Mouse (Mus musculus) heart, embryonic 12.5 days (tissue): ENCODE measurements around the gene Gm960. TPM values are rescaled to one million over a fixed set of nuclear protein-coding genes. Genes with fewer than 3 reads are reported as not detected.
A peak's percentile ranks its signal among the peaks of the same experiment; 100 is the strongest.

Source experiments
- ATAC-seq: fragments of 200-750 bp; cut with Nextera tagmentation; 2 replicates; pipeline ENCODE4 v1.8.0; 2017; ENCODE audit warnings: moderate TSS enrichment, moderate library complexity; ENCODE audit not compliant: insufficient number of reproducible peaks, low FRiP score
- H3K27ac ChIP-seq: fragments of 300-500 bp; sonication (generic); 2 replicates; pipeline ENCODE4 v1.5.1; 2016; ENCODE audit warnings: mild to moderate bottlenecking, moderate library complexity; ENCODE audit not compliant: poor library complexity, severe bottlenecking
- H3K27me3 ChIP-seq: fragments of 300-500 bp; sonication (generic); replicated peaks from 2 replicates; pipeline ENCODE4 v1.6.1; 2016; ENCODE audit warnings: mild to moderate bottlenecking, moderate library complexity
- H3K36me3 ChIP-seq: fragments of 300-500 bp; sonication (generic); 2 replicates; pipeline ENCODE4 v1.6.1; 2016; ENCODE audit warnings: mild to moderate bottlenecking, moderate library complexity
- H3K4me1 ChIP-seq: fragments of 300-500 bp; sonication (generic); replicated peaks from 2 replicates; pipeline ENCODE4 v1.6.1; 2016; ENCODE audit warnings: mild to moderate bottlenecking
- H3K4me2 ChIP-seq: fragments of 300-500 bp; sonication (generic); 2 replicates; pipeline ENCODE4 v1.6.1; 2016; ENCODE audit warnings: mild to moderate bottlenecking, moderate library complexity
- H3K4me3 ChIP-seq: fragments of 300-500 bp; sonication (generic); 2 replicates; pipeline ENCODE4 v1.5.1; 2016; ENCODE audit warnings: mild to moderate bottlenecking
- H3K9ac ChIP-seq: fragments of 300-500 bp; sonication (generic); 2 replicates; pipeline ENCODE4 v1.6.1; 2016; ENCODE audit warnings: mild to moderate bottlenecking, moderate library complexity
- H3K9me3 ChIP-seq: fragments of 300-500 bp; sonication (generic); replicated peaks from 2 replicates; pipeline ENCODE4 v1.6.1; 2016; ENCODE audit warnings: mild to moderate bottlenecking, moderate library complexity
- WGBS: fragments of 180-500 bp; shearing (Covaris S2); methylation state at CpG from one replicate; pipeline ENCODE4 v1.1.7; 2016; 5-methylcytosine and 5-hydroxymethylcytosine counted together
- polyA plus RNA-seq: library from polyadenylated mRNA; unstranded; fragments of >200 nt; fragmentation: Nextera tagmentation; extraction: Ambion mirVana; gene quantifications from 2 replicates; pipeline ENCODE4 v1.2.1, GENCODE M21; 2016

Gm960 gene
- polyA plus RNA-seq, 1 experiment from 2014 or later = 1.2 TPM

GRCm38 (mm10) chr19:4624406-4625178 is 73.9 kb downstream of the Gm960 start:
- WGBS = 30% methylated on average over 4 of the region's 4 CpGs
- Histone ChIP-seq H3K9ac (peak overlapping the region; percentile 96), H3K9me3 (no peaks in the 10 kb centered on the region), H3K4me2 (peak overlapping the region; percentile 81), H3K36me3 (peaks cover 40% of the 10 kb centered on the region), H3K4me3 (peak overlapping the region; percentile 86), H3K4me1 (peaks cover 22% of the 10 kb centered on the region), H3K27ac (peak overlapping the region; percentile 68; the same call in 1 of the 2 replicates), H3K27me3 (no peaks in the 10 kb centered on the region)
- no peak for ATAC-seq

GRCm38 (mm10) chr19:4624006-4624405 is 74.5 kb downstream of the Gm960 start:
- peaks cover 22% of the 10 kb centered on the region for H3K4me1 ChIP-seq
- no peak overlapping the region for H3K27ac ChIP-seq
- H3K9me3 ChIP-seq = no peaks in the 10 kb centered on the region
- H3K4me2 ChIP-seq = peak overlapping the region; percentile 81; the same call in 1 of the 2 replicates
- no peaks in the 10 kb centered on the region for H3K27me3 ChIP-seq
- no peak overlapping the region for H3K4me3 ChIP-seq
- H3K9ac ChIP-seq = no peak overlapping the region
- H3K36me3 ChIP-seq = peaks cover 40% of the 10 kb centered on the region
- ATAC-seq = no peak
- WGBS = 92% methylated on average over 12 of the region's 12 CpGs

GRCm38 (mm10) chr19:4623419-4623818 is 75.0 kb downstream of the Gm960 start:
- Histone ChIP-seq H3K9me3 (no peaks in the 10 kb centered on the region), H3K27me3 (no peaks in the 10 kb centered on the region), H3K4me1 (peaks cover 20% of the 10 kb centered on the region), H3K9ac (no peak overlapping the region), H3K36me3 (peaks cover 40% of the 10 kb centered on the region), H3K27ac (no peak overlapping the region), H3K4me3 (no peak overlapping the region), H3K4me2 (no peak overlapping the region)
- no peak for ATAC-seq
- WGBS = 93% methylated on average over 9 of the region's 9 CpGs

GRCm38 (mm10) chr19:4622780-4623179 is 75.7 kb downstream of the Gm960 start:
- no peak overlapping the region for H3K4me3 ChIP-seq
- H3K27me3 ChIP-seq = no peaks in the 10 kb centered on the region
- WGBS = 78% methylated on average over 5 of the region's 5 CpGs

GRCm38 (mm10) chr19:4620721-4621120 is 77.7 kb downstream of the Gm960 start:
- Histone ChIP-seq H3K9ac (no peak overlapping the region), H3K36me3 (peaks cover 40% of the 10 kb centered on the region), H3K9me3 (no peaks in the 10 kb centered on the region), H3K27me3 (no peaks in the 10 kb centered on the region; the same call in 1 of the 2 replicates), H3K4me3 (no peak overlapping the region), H3K4me2 (no peak overlapping the region), H3K4me1 (peaks cover 17% of the 10 kb centered on the region), H3K27ac (no peak overlapping the region)
- ATAC-seq = no peak
- whole genome bisulfite sequencing = 80% methylated on average over 7 of the region's 7 CpGs

More at GRCm38 (mm10) chr19:4622780-4623179, 75.7 kb downstream of the Gm960 start:
- Histone ChIP-seq H3K9me3 (no peaks in the 10 kb centered on the region), H3K9ac (no peak overlapping the region), H3K4me1 (peaks cover 17% of the 10 kb centered on the region), H3K27ac (no peak overlapping the region), H3K4me2 (no peak overlapping the region), H3K36me3 (peaks cover 40% of the 10 kb centered on the region)
- ATAC-seq = no peak

GRCm38 (mm10) chr19:4619461-4619860 is 79.0 kb downstream of the Gm960 start:
- H3K9ac ChIP-seq = no peak overlapping the region
- H3K4me3 ChIP-seq = no peak overlapping the region
- H3K27me3 ChIP-seq = no peaks in the 10 kb centered on the region; the same call in 1 of the 2 replicates
- no peak for ATAC-seq
- H3K27ac ChIP-seq = no peak overlapping the region
- peaks cover 16% of the 10 kb centered on the region for H3K4me1 ChIP-seq
- WGBS = 85% methylated on average over 10 of the region's 10 CpGs
- H3K36me3 ChIP-seq = peaks cover 40% of the 10 kb centered on the region
- no peak overlapping the region for H3K4me2 ChIP-seq
- H3K9me3 ChIP-seq = no peaks in the 10 kb centered on the region

- ATAC-seq = no peak
- Histone ChIP-seq H3K4me2 (no peak overlapping the region), H3K4me1 (peaks cover 25% of the 10 kb centered on the region), H3K36me3 (peaks cover 35% of the 10 kb centered on the region), H3K9me3 (no peaks in the 10 kb centered on the region), H3K9ac (no peak overlapping the region), H3K27me3 (no peaks in the 10 kb centered on the region; the same call in 1 of the 2 replicates), H3K27ac (no peak overlapping the region), H3K4me3 (no peak overlapping the region)
- 35% methylated on average over 18 of the region's 18 CpGs for WGBS
Measured at GRCm38 (mm10) chr19:4618183-4618582, 80.3 kb downstream of the Gm960 start.

GRCm38 (mm10) chr19:4616546-4616945 is 81.9 kb downstream of the Gm960 start:
- H3K27ac ChIP-seq = no peak overlapping the region
- H3K9me3 ChIP-seq = no peaks in the 10 kb centered on the region
- no peak overlapping the region; the same call in 1 of the 2 replicates for H3K9ac ChIP-seq
- 26% methylated on average over 4 of the region's 4 CpGs for WGBS
- no peaks in the 10 kb centered on the region; the same call in 1 of the 2 replicates for H3K27me3 ChIP-seq
- no peak for ATAC-seq
- H3K4me3 ChIP-seq = peak overlapping the region; percentile 85; the same call in 1 of the 2 replicates
- H3K36me3 ChIP-seq = peaks cover 35% of the 10 kb centered on the region
- H3K4me2 ChIP-seq = peak overlapping the region; percentile 85; the same call in 1 of the 2 replicates
- H3K4me1 ChIP-seq = peaks cover 26% of the 10 kb centered on the region

GRCm38 (mm10) chr19:4615151-4616093 is 83.0 kb downstream of the Gm960 start, which contains the start of gene Lrfn4:
TSS of gene Lrfn4 (minus strand) at chr19:4615667.
- Histone ChIP-seq H3K36me3 (peaks cover 29% of the 10 kb centered on the region), H3K27ac (peak within 1 kb of the TSS; percentile 73), H3K4me1 (peaks cover 26% of the 10 kb centered on the region), H3K27me3 (no peaks in the 10 kb centered on the region; the same call in 1 of the 2 replicates), H3K9me3 (no peaks in the 10 kb centered on the region), H3K9ac (peak within 1 kb of the TSS; percentile 97), H3K4me2 (peak within 1 kb of the TSS; percentile 85), H3K4me3 (peak within 1 kb of the TSS; percentile 85)
- peak; percentile 89 for ATAC-seq
- under 1% methylated on average over 72 of the region's 87 CpGs for WGBS

- H3K27me3 ChIP-seq = no peaks in the 10 kb centered on the region; the same call in 1 of the 2 replicates
- peak; percentile 15; the same call in 1 of the 2 replicates for ATAC-seq
- peak overlapping the region; percentile 85 for H3K4me3 ChIP-seq
- H3K36me3 ChIP-seq = peaks cover 29% of the 10 kb centered on the region
- no peaks in the 10 kb centered on the region for H3K9me3 ChIP-seq
- H3K27ac ChIP-seq = peak overlapping the region; percentile 73
- peak overlapping the region; percentile 97 for H3K9ac ChIP-seq
- H3K4me1 ChIP-seq = peaks cover 26% of the 10 kb centered on the region
- 23% methylated on average over 46 of the region's 49 CpGs for WGBS
- peak overlapping the region; percentile 85 for H3K4me2 ChIP-seq
Measured at GRCm38 (mm10) chr19:4614305-4615150, 83.9 kb downstream of the Gm960 start.
